Mouse (Mus musculus): ENCODE measurements around the gene Fcer1a. TPM values are rescaled to one million over a fixed set of nuclear protein-coding genes. Genes with fewer than 3 reads are reported as not detected.

Fcer1a gene
- 1.7 and 2.9 TPM in 2 replicates for polyA plus RNA-seq (2015; fragmentation: Nextera tagmentation; extraction: Ambion mirVana)

GRCm38 (mm10) chr1:173227081-173227480 lies at the start of gene Fcer1a:
Fcer1a (minus strand) TSS chr1:173227214.

GRCm38 (mm10) chr1:173265701-173266100 lies 38.7 kb upstream of the Fcer1a start, which contains the start of gene Olfr418:
Olfr418 (plus strand) TSS chr1:173266001.

GRCm38 (mm10) chr1:173212092-173212491 lies 14.9 kb downstream of the Fcer1a start, which contains the start of gene Olfr1404:
Olfr1404 (plus strand) TSS chr1:173212392.

GRCm38 (mm10) chr1:173197508-173197907 lies 29.5 kb downstream of the Fcer1a start, which contains the start of gene Olfr218:
Olfr218 (plus strand) TSS chr1:173197808.

GRCm38 (mm10) chr1:173190540-173190939 lies 36.5 kb downstream of the Fcer1a start, which contains the start of gene Olfr1406:
Olfr1406 (minus strand) TSS chr1:173190640.

Other genes starting within 250 kb of the Fcer1a start
- gene Olfr1408, start 89.8 kb downstream of the Fcer1a start, polyA plus RNA-seq (2015; fragmentation: Nextera tagmentation; extraction: Ambion mirVana) = not detected in 2 replicates
- not detected in 2 replicates for gene Olfr1406, start 36.6 kb downstream of the Fcer1a start, polyA plus RNA-seq (2015; fragmentation: Nextera tagmentation; extraction: Ambion mirVana)
- gene Olfr218, start 29.4 kb downstream of the Fcer1a start, polyA plus RNA-seq (2015; fragmentation: Nextera tagmentation; extraction: Ambion mirVana) = not detected in 2 replicates
- gene Olfr1404, start 14.8 kb downstream of the Fcer1a start, polyA plus RNA-seq (2015; fragmentation: Nextera tagmentation; extraction: Ambion mirVana) = not detected in 2 replicates
- gene Olfr418, start 38.8 kb upstream of the Fcer1a start, polyA plus RNA-seq (2015; fragmentation: Nextera tagmentation; extraction: Ambion mirVana) = not detected in 2 replicates
- not detected in 2 replicates for gene Mptx2, start 50.6 kb upstream of the Fcer1a start, polyA plus RNA-seq (2015; fragmentation: Nextera tagmentation; extraction: Ambion mirVana)
- gene Ackr1, start 106.5 kb upstream of the Fcer1a start, polyA plus RNA-seq (2015; fragmentation: Nextera tagmentation; extraction: Ambion mirVana) = 2.6 and 4.9 TPM in 2 replicates
- 1.3 TPM in 2 replicates for gene Aim2, start 123.7 kb upstream of the Fcer1a start, polyA plus RNA-seq (2015; fragmentation: Nextera tagmentation; extraction: Ambion mirVana)
- gene Cadm3, start 140.5 kb upstream of the Fcer1a start, polyA plus RNA-seq (2015; fragmentation: Nextera tagmentation; extraction: Ambion mirVana) = 5.0 and 8.7 TPM in 2 replicates